Mouse (Mus musculus): ENCODE data around the gene Ctxn2.

GRCm38 (mm10) chr2:125134113-125134512 is 2.4 kb upstream of the Ctxn2 start:
- TF ChIP-seq CTCF (IDR thresholded peaks at IDR 0.05; ENCODE audit: borderline replicate concordance, insufficient read depth, low read length) (no peak), POLR2A (IDR thresholded peaks at IDR 0.05; ENCODE audit: low read depth, low read length) (no peak)

All from embryonic fibroblast, embryonic 13.5 days (primary cell).